Mouse (Mus musculus): Measurements from ENCODE around the gene Cfap73. TPM values are rescaled to one million over a fixed set of nuclear protein-coding genes. Genes with fewer than 3 reads are reported as not detected.

The Cfap73 gene
- polyA plus RNA-seq, 1 experiment from 2014 or later: 0.71 TPM

GRCm38 (mm10) chr5:120621846-120622197, 12.2 kb downstream of the Cfap73 start:
- WGBS: 81% methylated on average over 10 of the region's 10 CpGs
- Histone ChIP-seq H3K4me3 (no peak overlapping the region), H3K27ac (replicated peaks) (peak overlapping the region; percentile 45; the same call in 1 of the 2 replicates), H3K9ac (no peak overlapping the region), H3K4me1 (replicated peaks) (peaks cover 3% of the 10 kb centered on the region; the same call in 1 of the 2 replicates), H3K27me3 (no peaks in the 10 kb centered on the region), H3K9me3 (no peaks in the 10 kb centered on the region), H3K36me3 (peaks cover 73% of the 10 kb centered on the region), H3K4me2 (no peak overlapping the region)
- no peak for ATAC-seq (ENCODE audit: low FRiP score, low read depth)

- H3K4me2 ChIP-seq: no peak overlapping the region
- H3K27me3 ChIP-seq: no peaks in the 10 kb centered on the region
- ATAC-seq (ENCODE audit: low FRiP score, low read depth): no peak
- H3K9me3 ChIP-seq: no peaks in the 10 kb centered on the region
- H3K9ac ChIP-seq: no peak overlapping the region
- H3K36me3 ChIP-seq: peaks cover 69% of the 10 kb centered on the region
- WGBS: 89% methylated on average over 23 of the region's 23 CpGs
- 0 out of 2 replicates have a peak overlapping the region, but pooled peaks have one; percentile 45 for H3K27ac ChIP-seq (replicated peaks)
- H3K4me1 ChIP-seq (replicated peaks): peaks cover 3% of the 10 kb centered on the region; the same call in 1 of the 2 replicates
- H3K4me3 ChIP-seq: no peak overlapping the region
These were observed 12.8 kb downstream of the Cfap73 start for GRCm38 (mm10) chr5:120621078-120621765.

GRCm38 (mm10) chr5:120620375-120621077, 13.5 kb downstream of the Cfap73 start:
- 71% methylated on average over 18 of the region's 18 CpGs for WGBS
- H3K9me3 ChIP-seq: no peaks in the 10 kb centered on the region
- H3K4me2 ChIP-seq: no peak overlapping the region
- no peak overlapping the region for H3K27ac ChIP-seq (replicated peaks)
- no peak overlapping the region for H3K4me3 ChIP-seq
- H3K36me3 ChIP-seq: peaks cover 62% of the 10 kb centered on the region
- no peaks in the 10 kb centered on the region for H3K27me3 ChIP-seq
- H3K4me1 ChIP-seq (replicated peaks): peaks cover 3% of the 10 kb centered on the region; the same call in 1 of the 2 replicates
- ATAC-seq (ENCODE audit: low FRiP score, low read depth): 0 out of 2 replicates have a peak, but pooled peaks have one; percentile 4
- H3K9ac ChIP-seq: no peak overlapping the region

GRCm38 (mm10) chr5:120619201-120619600, 14.8 kb downstream of the Cfap73 start:
- no peak for ATAC-seq (ENCODE audit: low FRiP score, low read depth)
- no peak overlapping the region for H3K4me3 ChIP-seq
- peaks cover 52% of the 10 kb centered on the region for H3K36me3 ChIP-seq
- H3K4me2 ChIP-seq: no peak overlapping the region
- no peak overlapping the region for H3K27ac ChIP-seq (replicated peaks)
- H3K9ac ChIP-seq: no peak overlapping the region
- H3K4me1 ChIP-seq (replicated peaks): peaks cover 4% of the 10 kb centered on the region
- H3K9me3 ChIP-seq: no peaks in the 10 kb centered on the region
- no peaks in the 10 kb centered on the region for H3K27me3 ChIP-seq
- WGBS: 15% methylated on average over 5 of the region's 5 CpGs

GRCm38 (mm10) chr5:120618778-120619177, 15.3 kb downstream of the Cfap73 start:
- Histone ChIP-seq H3K36me3 (peaks cover 50% of the 10 kb centered on the region), H3K4me1 (replicated peaks) (peaks cover 8% of the 10 kb centered on the region), H3K9me3 (no peaks in the 10 kb centered on the region), H3K9ac (no peak overlapping the region), H3K27me3 (no peaks in the 10 kb centered on the region), H3K4me2 (no peak overlapping the region), H3K4me3 (no peak overlapping the region), H3K27ac (replicated peaks) (no peak overlapping the region)
- no peak for ATAC-seq (ENCODE audit: low FRiP score, low read depth)
- WGBS: 92% methylated on average over 12 of the region's 12 CpGs

- Histone ChIP-seq H3K27me3 (no peaks in the 10 kb centered on the region), H3K9me3 (no peaks in the 10 kb centered on the region), H3K4me2 (no peak overlapping the region), H3K4me3 (no peak overlapping the region), H3K9ac (no peak overlapping the region), H3K4me1 (replicated peaks) (peaks cover 18% of the 10 kb centered on the region), H3K36me3 (peaks cover 37% of the 10 kb centered on the region), H3K27ac (replicated peaks) (no peak overlapping the region)
- no peak for ATAC-seq (ENCODE audit: low FRiP score, low read depth)
- 96% methylated on average over 4 of the region's 4 CpGs for WGBS
These were observed 18.1 kb downstream of the Cfap73 start for GRCm38 (mm10) chr5:120615903-120616302.

GRCm38 (mm10) chr5:120612822-120613604, 21.0 kb downstream of the Cfap73 start:
- under 1% methylated on average over 62 of the region's 69 CpGs for WGBS

GRCm38 (mm10) chr5:120612442-120612821, 21.6 kb downstream of the Cfap73 start, which contains the start of the genes Rita1 and Ddx54:
TSS of gene Rita1 (minus strand) at chr5:120612589.
TSS of gene Ddx54 (plus strand) at chr5:120612739.
- peaks cover 30% of the 10 kb centered on the region for H3K4me1 ChIP-seq (replicated peaks)
- peaks cover 12% of the 10 kb centered on the region for H3K36me3 ChIP-seq
- peak within 1 kb of the TSS; percentile 78 for H3K4me2 ChIP-seq
- H3K9ac ChIP-seq: peak within 1 kb of the TSS; percentile 71
- 0% methylated on average over 22 of the region's 22 CpGs for WGBS
- peak; percentile 87 for ATAC-seq (ENCODE audit: low FRiP score, low read depth)
- H3K27ac ChIP-seq (replicated peaks): peak within 1 kb of the TSS; percentile 94
- peak within 1 kb of the TSS; percentile 71 for H3K4me3 ChIP-seq
- no peaks in the 10 kb centered on the region for H3K27me3 ChIP-seq
- no peaks in the 10 kb centered on the region for H3K9me3 ChIP-seq

More at GRCm38 (mm10) chr5:120612822-120613604, 21.0 kb downstream of the Cfap73 start:
- Histone ChIP-seq H3K4me1 (replicated peaks) (peaks cover 30% of the 10 kb centered on the region), H3K27me3 (no peaks in the 10 kb centered on the region), H3K4me2 (peak overlapping the region; percentile 78), H3K9me3 (no peaks in the 10 kb centered on the region), H3K9ac (peak overlapping the region; percentile 71), H3K27ac (replicated peaks) (peak overlapping the region; percentile 94), H3K4me3 (peak overlapping the region; percentile 71), H3K36me3 (peaks cover 15% of the 10 kb centered on the region; the same call in 1 of the 2 replicates)
- peak; percentile 95 for ATAC-seq (ENCODE audit: low FRiP score, low read depth)

GRCm38 (mm10) chr5:120611416-120611815, 22.6 kb downstream of the Cfap73 start:
- peaks cover 5% of the 10 kb centered on the region; the same call in 1 of the 2 replicates for H3K36me3 ChIP-seq
- H3K27me3 ChIP-seq: no peaks in the 10 kb centered on the region
- H3K9me3 ChIP-seq: no peaks in the 10 kb centered on the region
- H3K4me1 ChIP-seq (replicated peaks): peaks cover 30% of the 10 kb centered on the region
- peak overlapping the region; percentile 57 for H3K4me2 ChIP-seq
- 44% methylated on average over 8 of the region's 8 CpGs for whole genome bisulfite sequencing
- H3K27ac ChIP-seq (replicated peaks): no peak overlapping the region
- no peak for ATAC-seq (ENCODE audit: low FRiP score, low read depth)
- H3K4me3 ChIP-seq: peak overlapping the region; percentile 71
- H3K9ac ChIP-seq: peak overlapping the region; percentile 71

GRCm38 (mm10) chr5:120610906-120611305, 23.1 kb downstream of the Cfap73 start:
- peaks cover 30% of the 10 kb centered on the region for H3K4me1 ChIP-seq (replicated peaks)
- H3K9ac ChIP-seq: peak overlapping the region; percentile 71; the same call in 1 of the 2 replicates
- H3K27ac ChIP-seq (replicated peaks): no peak overlapping the region
- peak overlapping the region; percentile 71 for H3K4me3 ChIP-seq
- H3K27me3 ChIP-seq: no peaks in the 10 kb centered on the region
- H3K36me3 ChIP-seq: peaks cover 5% of the 10 kb centered on the region; the same call in 1 of the 2 replicates
- 86% methylated on average over 5 of the region's 5 CpGs for WGBS
- H3K9me3 ChIP-seq: no peaks in the 10 kb centered on the region
- ATAC-seq (ENCODE audit: low FRiP score, low read depth): no peak
- H3K4me2 ChIP-seq: peak overlapping the region; percentile 57

GRCm38 (mm10) chr5:120609246-120609775, 24.7 kb downstream of the Cfap73 start:
- Histone ChIP-seq H3K9ac (no peak overlapping the region), H3K4me2 (no peak overlapping the region), H3K27ac (replicated peaks) (no peak overlapping the region), H3K27me3 (no peaks in the 10 kb centered on the region), H3K4me3 (no peak overlapping the region), H3K4me1 (replicated peaks) (peaks cover 36% of the 10 kb centered on the region), H3K9me3 (no peaks in the 10 kb centered on the region), H3K36me3 (peaks cover 5% of the 10 kb centered on the region; the same call in 1 of the 2 replicates)
- no peak for ATAC-seq (ENCODE audit: low FRiP score, low read depth)
- 82% methylated on average over 16 of the region's 16 CpGs for WGBS

Measured in hindbrain, embryonic 15.5 days (tissue).